Mouse (Mus musculus) limb, embryonic 11.5 days (tissue): ENCODE measurements around the gene Dut. TPM values are rescaled to one million over a fixed set of nuclear protein-coding genes. Genes with fewer than 3 reads are reported as not detected.
A peak's percentile ranks its signal among the peaks of the same experiment; 100 is the strongest.

ENCODE experiments used
- ATAC-seq: fragments of 200-750 bp; cut with Nextera tagmentation; 2 replicates; pipeline ENCODE4 v1.8.0; 2017; ENCODE audit warnings: low read depth; ENCODE audit not compliant: insufficient number of reproducible peaks, low FRiP score, low TSS enrichment
- DNase-seq: peaks from one replicate; pipeline ENCODE4 v3.0.0-alpha.2; 2015; ENCODE audit warnings: low spot score
- H3K27ac ChIP-seq: fragments of 300-500 bp; sonication (generic); replicated peaks from 2 replicates; pipeline ENCODE4 v1.5.1; 2014; ENCODE audit warnings: low read depth, mild to moderate bottlenecking, low read length
- H3K27me3 ChIP-seq: fragments of 300-500 bp; sonication (generic); 2 replicates; pipeline ENCODE4 v1.6.1; 2014; ENCODE audit warnings: mild to moderate bottlenecking, low read length, mixed read lengths; ENCODE audit not compliant: control insufficient read depth, insufficient read depth
- H3K36me3 ChIP-seq: fragments of 300-500 bp; sonication (generic); 2 replicates; pipeline ENCODE4 v1.6.1; 2014; ENCODE audit warnings: mild to moderate bottlenecking, low read length, moderate library complexity, mixed read lengths; ENCODE audit not compliant: control insufficient read depth, insufficient read depth
- H3K4me1 ChIP-seq: fragments of 300-500 bp; sonication (generic); 2 replicates; pipeline ENCODE4 v1.6.1; 2014; ENCODE audit warnings: low read length, mixed read lengths; ENCODE audit not compliant: control insufficient read depth, insufficient read depth
- H3K4me2 ChIP-seq: fragments of 300-500 bp; sonication (generic); 2 replicates; pipeline ENCODE4 v1.6.1; 2014; ENCODE audit warnings: low read depth, mild to moderate bottlenecking, moderate library complexity; ENCODE audit not compliant: severe bottlenecking
- H3K4me3 ChIP-seq: fragments of 300-500 bp; sonication (generic); 2 replicates; pipeline ENCODE4 v1.5.1; 2014; ENCODE audit warnings: low read depth, low read length
- H3K9ac ChIP-seq: fragments of 300-500 bp; sonication (generic); 2 replicates; pipeline ENCODE4 v1.6.1; 2014; ENCODE audit warnings: mild to moderate bottlenecking, low read length
- H3K9me3 ChIP-seq: fragments of 300-500 bp; sonication (generic); 2 replicates; pipeline ENCODE4 v1.6.1; 2016; ENCODE audit warnings: low read length; ENCODE audit not compliant: control insufficient read depth
- WGBS: fragments of 180-500 bp; shearing (Covaris S2); extraction: QIAGEN DNeasy Blood & Tissue Kit; methylation state at CpG from one replicate; pipeline ENCODE4 v1.1.7; 2014; 5-methylcytosine and 5-hydroxymethylcytosine counted together
- polyA plus RNA-seq: library from polyadenylated mRNA; unstranded; fragments of >200 nt; fragmentation: Nextera tagmentation; extraction: Ambion mirVana; gene quantifications from 2 replicates; pipeline ENCODE4 v1.2.1, GENCODE M21; 2014

Dut gene
- polyA plus RNA-seq, 1 experiment from 2014 or later = 233 TPM

DNA sequence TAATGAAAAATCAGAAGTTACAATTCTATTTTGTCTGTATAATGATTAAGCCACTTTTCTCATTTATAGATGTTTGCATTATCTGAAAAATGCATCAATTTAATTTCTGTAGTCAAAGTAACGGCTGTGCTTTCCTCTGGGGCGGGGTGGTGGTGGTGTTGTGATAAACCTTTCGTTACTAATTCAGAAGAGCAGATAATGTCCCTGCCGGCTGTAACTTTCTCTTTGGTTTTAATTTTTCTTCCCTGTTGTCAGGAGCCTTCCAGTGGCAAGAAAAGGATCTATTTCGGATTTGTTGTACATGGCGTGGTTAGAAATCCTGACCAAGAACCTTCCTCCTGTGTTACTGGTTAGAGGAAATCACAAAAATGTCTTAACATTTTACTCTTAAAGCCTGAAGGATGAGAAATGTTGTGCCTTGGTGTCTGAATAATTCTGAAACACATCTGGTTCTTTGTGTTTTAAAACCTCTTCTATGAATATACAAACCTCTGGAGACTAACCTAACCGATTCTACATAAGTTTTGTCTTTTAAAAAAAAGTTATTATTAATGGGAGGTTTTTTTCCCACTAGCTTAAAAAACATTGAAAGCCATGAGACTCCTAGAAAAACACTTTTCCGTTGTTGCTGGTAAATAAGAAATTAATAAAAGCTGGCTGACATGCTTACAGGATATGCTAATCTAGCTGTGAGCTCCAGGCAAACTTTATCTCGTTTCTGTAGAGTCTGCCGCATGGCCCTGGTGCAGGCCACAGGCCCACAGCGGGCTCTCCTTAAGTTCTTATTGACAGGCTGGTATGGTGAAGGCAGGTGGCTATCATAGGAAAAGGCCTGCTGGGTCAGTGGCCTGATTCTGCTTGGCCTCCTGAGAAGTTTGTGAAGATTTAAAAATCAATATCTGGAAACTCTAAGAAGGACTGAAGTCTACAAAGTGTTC is 18.2 kb upstream of the Dut start:
- H3K9ac ChIP-seq = no peak overlapping the region
- 82% methylated on average over 11 of the region's 11 CpGs for WGBS

DNA sequence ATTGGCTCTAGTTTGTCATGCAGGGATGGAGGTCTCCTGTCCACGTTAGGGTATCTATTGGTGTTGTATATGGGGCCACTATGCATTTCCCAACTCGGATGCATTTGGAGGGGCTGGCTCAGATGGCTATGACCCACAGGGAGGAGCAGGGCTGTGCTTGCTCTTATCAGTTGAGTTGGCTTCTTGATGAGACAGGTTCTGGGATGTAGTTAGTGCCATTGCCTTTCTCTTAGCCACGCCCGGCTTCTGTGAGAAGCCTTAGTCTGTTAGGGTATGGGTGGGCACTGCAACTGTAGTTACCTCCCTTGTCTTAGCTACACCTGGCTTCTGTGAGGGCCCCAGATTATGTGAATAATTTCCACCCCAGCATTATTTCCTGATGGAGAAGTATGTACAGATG is 14.8 kb upstream of the Dut start:
- no peak overlapping the region for H3K4me3 ChIP-seq
- no peaks in the 10 kb centered on the region for H3K9me3 ChIP-seq
- no peak overlapping the region for H3K9ac ChIP-seq
- no peaks in the 10 kb centered on the region for H3K36me3 ChIP-seq
- DNase-seq = no peak
- H3K27ac ChIP-seq = no peak overlapping the region
- no peaks in the 10 kb centered on the region for H3K27me3 ChIP-seq
- ATAC-seq = no peak
- H3K4me2 ChIP-seq = no peak overlapping the region
- WGBS = 89% methylated on average over 4 of the region's 4 CpGs
- H3K4me1 ChIP-seq = no peaks in the 10 kb centered on the region

More for the DNA sequence above, 18.2 kb upstream of the Dut start:
- Histone ChIP-seq H3K4me3 (no peak overlapping the region), H3K9me3 (no peaks in the 10 kb centered on the region), H3K36me3 (no peaks in the 10 kb centered on the region), H3K27ac (no peak overlapping the region), H3K27me3 (no peaks in the 10 kb centered on the region), H3K4me2 (no peak overlapping the region), H3K4me1 (no peaks in the 10 kb centered on the region)
- ATAC-seq (no peak), DNase-seq (no peak)

DNA sequence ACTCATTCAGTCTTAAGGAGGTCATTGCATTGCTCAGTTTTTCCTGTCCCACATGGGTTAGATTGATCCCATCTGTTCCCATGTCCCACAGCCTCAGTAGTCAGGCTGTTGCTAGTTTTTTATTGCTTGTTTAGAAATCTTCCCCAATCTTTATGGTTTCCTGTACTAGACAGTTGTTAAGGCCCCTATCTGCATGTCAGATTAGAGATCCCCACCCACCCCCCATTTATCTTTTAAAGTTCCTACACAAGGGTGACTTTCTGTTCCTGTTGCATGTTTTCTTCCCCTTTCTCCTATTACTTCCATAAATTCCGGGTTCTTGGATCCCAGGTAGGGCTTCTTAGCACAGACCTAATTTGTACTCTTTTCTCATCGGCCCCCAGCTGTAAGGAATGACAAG is 13.5 kb upstream of the Dut start:
- no peak overlapping the region for H3K27ac ChIP-seq
- WGBS = 65% methylated on average over 2 of the region's 2 CpGs
- no peaks in the 10 kb centered on the region for H3K9me3 ChIP-seq
- DNase-seq (no peak), ATAC-seq (no peak)
- H3K36me3 ChIP-seq = no peaks in the 10 kb centered on the region
- no peak overlapping the region for H3K9ac ChIP-seq
- H3K4me3 ChIP-seq = no peak overlapping the region
- no peaks in the 10 kb centered on the region for H3K4me1 ChIP-seq
- no peak overlapping the region for H3K4me2 ChIP-seq
- no peaks in the 10 kb centered on the region for H3K27me3 ChIP-seq

DNA sequence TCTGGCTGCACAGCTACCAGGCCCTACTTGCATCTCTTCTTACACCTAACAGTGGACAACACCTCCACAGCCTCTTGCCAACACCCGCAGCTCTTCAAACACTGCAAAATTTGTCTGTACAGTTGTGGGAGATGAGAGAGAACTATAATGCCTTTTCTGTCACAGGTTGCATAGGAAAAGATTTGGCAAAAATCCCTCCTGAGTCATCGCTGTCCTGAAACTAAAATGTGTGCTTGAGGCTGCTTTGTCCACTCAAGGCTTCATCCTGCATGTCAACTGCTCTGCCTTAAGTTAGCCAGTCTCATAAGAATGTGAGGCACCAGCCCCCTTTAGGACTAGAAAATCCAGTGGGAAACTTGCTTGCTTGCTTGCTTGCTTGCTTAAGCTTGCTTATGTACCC is 12.9 kb upstream of the Dut start:
- WGBS = 90% methylated on average over 2 of the region's 2 CpGs
- Histone ChIP-seq H3K4me3 (no peak overlapping the region), H3K9ac (no peak overlapping the region), H3K27ac (no peak overlapping the region), H3K9me3 (no peaks in the 10 kb centered on the region), H3K36me3 (no peaks in the 10 kb centered on the region), H3K27me3 (no peaks in the 10 kb centered on the region), H3K4me1 (no peaks in the 10 kb centered on the region), H3K4me2 (no peak overlapping the region)
- DNase-seq (no peak), ATAC-seq (no peak)

DNA sequence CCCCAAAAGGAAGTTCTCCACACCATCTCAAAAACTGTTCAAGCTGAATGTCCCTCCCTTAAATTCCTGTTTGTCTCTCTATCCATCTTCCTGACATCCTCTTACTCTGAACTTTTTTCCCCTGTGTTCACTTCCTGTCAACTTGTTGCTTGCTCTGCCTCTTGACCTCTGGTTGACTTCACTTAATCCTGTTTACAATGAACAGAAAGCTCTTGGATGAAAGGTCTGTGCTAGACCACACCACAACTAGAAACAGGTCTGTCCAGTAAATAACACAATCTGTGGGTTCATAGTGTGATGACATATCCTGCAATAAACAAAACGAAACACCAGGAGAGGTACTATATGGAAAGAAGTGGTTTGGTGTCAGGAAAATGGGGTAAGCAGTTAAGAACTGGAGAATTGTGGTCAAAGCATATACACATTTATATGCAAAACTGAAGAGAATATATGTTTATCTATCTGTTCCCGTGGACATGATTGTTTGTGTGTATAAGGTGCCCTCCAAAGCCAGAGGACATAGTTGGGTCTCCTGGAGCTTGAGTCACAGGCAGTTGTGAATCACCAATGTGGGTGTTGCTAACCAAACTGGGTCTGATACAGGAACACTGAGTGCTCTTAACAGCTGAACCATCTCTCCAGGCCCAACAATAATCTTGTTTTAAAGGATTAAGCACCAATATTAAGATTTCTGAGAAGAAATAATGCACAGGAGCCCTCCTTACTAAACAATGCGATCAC is 1.3 kb upstream of the Dut start:
- WGBS = 71% methylated on average over 3 of the region's 3 CpGs
- Histone ChIP-seq H3K27me3 (no peaks in the 10 kb centered on the region), H3K4me1 (peaks cover 12% of the 10 kb centered on the region), H3K27ac (no peak overlapping the region), H3K4me3 (no peak overlapping the region), H3K9me3 (no peaks in the 10 kb centered on the region), H3K36me3 (peaks cover 2% of the 10 kb centered on the region; the same call in 1 of the 2 replicates), H3K4me2 (no peak overlapping the region), H3K9ac (no peak overlapping the region)
- no peak for DNase-seq
- ATAC-seq = no peak

DNA sequence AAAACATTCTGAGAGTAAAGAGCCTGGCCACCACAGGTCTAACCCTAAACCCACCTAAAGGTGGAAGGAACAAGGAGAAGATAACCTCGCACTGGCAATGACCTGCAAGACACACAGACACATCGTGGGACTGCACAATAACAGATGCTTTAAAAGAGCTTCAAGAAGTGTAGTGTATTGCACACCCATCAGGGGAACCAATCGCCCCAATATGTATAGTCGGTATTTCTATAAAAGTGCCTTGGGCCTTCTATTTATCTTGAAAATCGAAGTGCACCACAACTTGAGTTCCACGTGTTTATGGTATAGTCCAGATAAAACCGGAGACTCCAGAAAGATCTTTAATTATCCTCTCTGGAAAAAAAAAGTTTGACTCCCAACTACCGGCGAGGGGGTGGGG is 321 bp upstream of the Dut start:
- H3K4me2 ChIP-seq = peak overlapping the region; percentile 60
- H3K27ac ChIP-seq = peak overlapping the region; percentile 91; the same call in 1 of the 2 replicates
- peak overlapping the region; percentile 64; the same call in 1 of the 2 replicates for H3K9ac ChIP-seq
- H3K9me3 ChIP-seq = no peaks in the 10 kb centered on the region
- 19% methylated on average over 9 of the region's 9 CpGs for WGBS
- peaks cover 12% of the 10 kb centered on the region for H3K4me1 ChIP-seq
- ATAC-seq (no peak), DNase-seq (peak; percentile 41)
- peak overlapping the region; percentile 83 for H3K4me3 ChIP-seq
- H3K27me3 ChIP-seq = no peaks in the 10 kb centered on the region
- H3K36me3 ChIP-seq = peaks cover 7% of the 10 kb centered on the region; the same call in 1 of the 2 replicates

DNA sequence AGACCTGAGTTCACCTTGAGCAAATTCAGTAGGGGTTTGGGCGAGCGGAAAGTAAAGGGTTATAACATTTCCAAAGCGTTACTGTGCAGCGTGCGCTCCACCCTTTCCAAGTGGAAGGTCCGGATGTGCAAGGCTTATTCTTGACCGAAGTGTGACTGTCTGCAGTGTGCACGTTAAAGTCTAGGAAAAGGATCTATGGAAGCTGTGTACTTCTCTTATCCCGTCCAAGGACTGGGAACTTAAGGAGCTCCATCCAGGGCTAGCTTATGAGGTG is 909 bp downstream of the Dut start:
- Histone ChIP-seq H3K9me3 (no peaks in the 10 kb centered on the region), H3K4me3 (peak overlapping the region; percentile 83), H3K27ac (peak overlapping the region; percentile 91), H3K4me2 (peak overlapping the region; percentile 60), H3K27me3 (no peaks in the 10 kb centered on the region), H3K36me3 (peaks cover 7% of the 10 kb centered on the region; the same call in 1 of the 2 replicates), H3K9ac (peak overlapping the region; percentile 97), H3K4me1 (peaks cover 12% of the 10 kb centered on the region)
- no peak for DNase-seq
- ATAC-seq = 0 out of 2 replicates have a peak, but pooled peaks have one; percentile 1
- 0% methylated on average over 9 of the region's 9 CpGs for WGBS

DNA sequence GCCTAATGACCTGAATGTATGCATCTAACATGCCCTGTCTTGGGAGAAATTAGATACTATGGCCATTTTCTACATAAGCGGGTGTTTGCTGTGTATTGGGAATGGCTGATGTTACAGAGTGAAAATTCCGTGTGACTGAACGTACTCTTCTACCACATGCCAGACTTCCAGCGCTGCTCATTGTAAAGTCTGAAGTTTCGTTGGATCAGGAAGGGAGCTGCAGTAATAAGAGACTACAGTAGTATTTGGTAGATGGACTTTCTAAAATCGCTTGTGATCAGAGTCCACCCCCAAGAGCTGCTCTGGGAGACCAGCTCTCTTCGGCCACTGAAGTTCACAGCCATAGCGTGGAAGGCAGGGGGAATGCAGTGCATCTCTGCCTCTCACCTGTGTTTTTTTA is 1.3 kb downstream of the Dut start:
- peak overlapping the region; percentile 97 for H3K9ac ChIP-seq
- H3K36me3 ChIP-seq = peaks cover 9% of the 10 kb centered on the region; the same call in 1 of the 2 replicates
- WGBS = under 1% methylated on average over 8 of the region's 8 CpGs
- peaks cover 12% of the 10 kb centered on the region for H3K4me1 ChIP-seq
- no peaks in the 10 kb centered on the region for H3K27me3 ChIP-seq
- ATAC-seq (no peak), DNase-seq (no peak)
- peak overlapping the region; percentile 83 for H3K4me3 ChIP-seq
- H3K4me2 ChIP-seq = peak overlapping the region; percentile 60
- no peaks in the 10 kb centered on the region for H3K9me3 ChIP-seq
- peak overlapping the region; percentile 91 for H3K27ac ChIP-seq
